Mouse (Mus musculus): ENCODE measurements at regions not wholly inside any gene's neighbourhood (a gene's known extent, or its start where the extent isn't known, plus 50 kb on each side); places are given as distances from the start of the nearest gene placed in this dataset.

- TF ChIP-seq POLR2A (IDR thresholded peaks at IDR 0.05; ENCODE audit: low read depth, low read length) = no peak
- TF ChIP-seq CTCF (IDR thresholded peaks at IDR 0.05; ENCODE audit: borderline replicate concordance, insufficient read depth, low read length) = no peak
Measured at GRCm38 (mm10) chr5:149915761-149916160, 102.7 kb upstream of the Rxfp2 start.

Data from embryonic fibroblast, embryonic 13.5 days (primary cell).